Mouse (Mus musculus) myocyte (in vitro differentiated cells): ENCODE results near the gene Pilra.

ENCODE experiments used
- MAX ChIP-seq: IDR thresholded peaks from one replicate; pipeline ENCODE4 v1.6.1; 2011; ENCODE audit warnings: low read depth, mild to moderate bottlenecking, control low read depth
- MYOG ChIP-seq, 3 experiments: IDR thresholded peaks; one replicate each; pipeline ENCODE4 v1.6.1; 2011; ENCODE audit warnings: control low read depth in 2 of 3, low read depth in 2 of 3, mild to moderate bottlenecking in 2 of 3; ENCODE audit not compliant: insufficient read length in 2 of 3, control insufficient read depth in 1 of 3, insufficient read depth in 1 of 3
- POLR2A ChIP-seq: IDR thresholded peaks from one replicate; pipeline ENCODE4 v1.6.1; 2011; ENCODE audit warnings: low read depth, mild to moderate bottlenecking, control low read depth, moderate library complexity; ENCODE audit not compliant: insufficient read length
- REST ChIP-seq: IDR thresholded peaks from one replicate; pipeline ENCODE4 v1.6.1; 2011; ENCODE audit warnings: mild to moderate bottlenecking, control low read depth, moderate library complexity; ENCODE audit not compliant: insufficient read depth, insufficient read length

DNA sequence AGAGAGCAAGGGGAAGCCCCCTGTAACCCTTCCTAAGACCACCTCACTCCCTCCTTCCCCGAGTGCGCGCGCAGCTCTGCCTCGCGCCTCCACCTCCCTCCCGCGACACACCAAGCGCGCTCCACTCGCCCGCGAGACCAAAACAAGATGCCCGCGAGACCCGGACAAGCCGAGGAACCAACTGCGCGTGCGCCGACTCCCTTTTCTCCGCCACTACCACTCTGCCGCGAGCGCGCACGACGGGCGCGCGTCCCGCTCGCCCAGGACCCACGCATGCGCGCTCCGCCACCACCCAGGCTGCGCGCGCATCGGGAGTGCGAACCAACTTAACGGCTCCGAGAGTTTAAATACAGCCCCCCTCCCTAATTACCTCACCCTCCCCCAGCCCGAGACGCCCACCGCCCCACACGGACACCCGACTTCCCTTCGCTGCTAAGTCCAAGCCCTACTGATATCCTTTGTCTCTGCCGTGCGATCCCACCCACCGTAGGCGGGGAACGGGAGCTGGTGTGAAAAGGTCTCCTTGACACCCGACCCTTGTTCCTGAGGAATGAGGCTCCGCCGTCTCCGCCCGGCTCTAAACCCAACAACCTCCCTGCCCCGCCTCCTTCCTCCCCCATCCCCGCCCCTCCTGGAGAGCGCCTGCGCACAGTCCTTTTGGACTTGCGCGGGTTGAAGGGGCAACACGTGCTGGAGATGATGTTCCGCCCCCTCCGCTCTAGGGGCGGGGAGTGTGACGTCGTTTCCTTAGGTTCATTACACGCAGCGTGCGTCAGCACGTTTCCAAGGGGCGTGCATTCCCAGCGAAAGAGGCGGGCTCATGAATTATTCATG lies 49.8 kb downstream of the Pilra start:
- TF ChIP-seq POLR2A (peak; percentile 84), MYOG (IDR thresholded peaks at IDR 0.05; ENCODE audit: control insufficient read depth in 1 of 3, insufficient read depth in 1 of 3, insufficient read length in 2 of 3, low read depth in 2 of 3) (no peak), REST (no peak), MAX (peak; percentile 71)
